Mouse (Mus musculus) left cerebral cortex, adult 11 months (tissue): ENCODE measurements around the gene Washc4.

ENCODE experiments used
- DNase-seq: peaks from one replicate; pipeline ENCODE4 v3.0.0; 2022; ENCODE audit warnings: low spot score

Washc4 gene

GRCm38 (mm10) chr10:83600650-83601049 is 57.1 kb downstream of the Washc4 start:
- no peak for DNase-seq

DNA sequence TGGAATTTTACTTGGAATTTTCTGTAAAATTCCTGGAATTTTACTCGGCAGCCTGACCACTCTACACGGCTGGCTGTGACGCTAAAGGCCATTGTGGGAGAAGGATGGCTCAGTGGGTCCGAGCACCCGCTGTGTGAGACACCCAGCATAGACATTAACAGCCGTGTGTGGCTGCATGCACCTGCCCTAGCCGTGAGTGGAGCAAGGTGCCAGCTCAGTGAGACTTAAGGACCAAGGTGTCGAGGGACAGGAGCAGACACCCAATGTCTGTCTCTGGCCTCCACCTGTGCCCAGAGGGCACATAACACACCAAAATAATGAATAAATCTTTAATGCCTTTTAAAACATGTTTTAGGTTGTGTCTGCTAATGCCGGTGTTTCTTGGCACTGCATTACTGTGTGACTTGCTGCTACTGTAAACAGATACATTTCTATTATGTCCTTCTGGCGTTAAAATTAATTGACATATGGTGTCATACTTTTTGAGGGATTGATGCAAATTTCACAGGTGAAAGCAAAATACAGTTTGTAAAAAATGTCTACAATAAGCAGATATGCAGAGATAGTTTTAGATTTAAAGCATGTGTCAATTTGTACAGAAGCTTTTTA is 60.5 kb downstream of the Washc4 start:
- DNase-seq = no peak

DNA sequence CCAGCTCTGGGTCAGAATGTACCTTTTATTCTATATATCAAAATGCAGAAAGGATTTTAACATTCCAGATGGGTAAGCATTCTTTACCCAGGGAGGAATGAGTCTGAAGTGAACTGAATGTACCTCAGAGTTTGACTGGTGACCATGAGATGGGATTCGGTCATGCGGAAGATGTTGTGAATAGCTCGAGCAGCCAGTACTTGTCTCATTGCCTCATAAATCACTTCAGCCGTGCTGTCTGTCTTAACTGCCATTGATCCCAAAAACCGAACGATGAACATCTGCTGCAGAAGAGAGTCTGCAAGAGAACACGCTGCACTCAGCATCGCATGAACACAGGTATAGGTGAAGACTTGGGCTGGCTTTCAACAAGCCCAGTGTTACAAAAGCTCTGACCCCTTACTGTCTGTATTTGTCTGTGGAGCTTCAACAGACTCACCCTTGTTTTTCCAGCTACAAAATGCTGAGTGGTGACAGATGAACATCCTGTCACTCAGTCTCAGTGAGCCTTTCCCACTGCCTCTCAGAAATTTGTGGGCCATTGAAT is 62.2 kb downstream of the Washc4 start:
- no peak for DNase-seq

DNA sequence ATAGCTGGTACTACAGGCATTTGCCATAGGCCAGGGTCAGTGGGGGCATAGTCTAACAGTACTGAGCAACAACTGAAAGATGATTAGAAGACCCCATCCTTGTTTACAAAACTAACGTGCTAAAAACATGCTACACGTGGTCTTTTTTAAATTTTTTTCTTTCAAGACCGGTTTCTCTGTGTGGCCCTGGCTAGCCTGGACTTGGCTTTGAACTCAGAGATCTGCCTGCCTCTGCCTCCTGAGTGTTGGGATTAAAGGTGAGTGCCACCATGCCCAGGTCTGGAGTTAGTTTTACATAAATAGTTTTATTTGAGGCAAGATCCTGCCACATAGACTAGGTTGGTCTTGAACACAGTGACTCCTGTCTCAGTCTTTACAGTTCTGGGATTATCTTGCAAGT is 63.6 kb downstream of the Washc4 start:
- DNase-seq = no peak

- DNase-seq = no peak
Observed at GRCm38 (mm10) chr10:83608596-83608995, 65.0 kb downstream of the Washc4 start.

DNA sequence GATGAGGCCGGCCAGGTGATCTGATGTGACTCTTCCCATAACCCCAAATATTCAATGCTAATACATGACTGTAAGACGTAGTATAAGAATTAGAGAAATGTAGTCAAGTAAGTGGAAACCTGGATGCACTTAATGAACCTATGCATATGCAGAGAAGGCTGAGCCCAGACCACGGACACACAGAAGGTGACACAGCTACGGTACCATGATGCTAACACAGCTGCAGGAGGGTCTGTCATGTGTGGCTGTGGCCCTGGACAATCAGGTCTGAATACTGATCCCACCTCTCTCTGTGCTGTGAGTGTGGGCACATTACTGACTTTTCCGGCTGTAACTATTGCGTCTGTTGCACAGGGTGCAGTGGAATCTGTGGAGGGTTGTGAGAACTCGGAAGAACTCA is 67.0 kb downstream of the Washc4 start:
- DNase-seq = no peak

DNA sequence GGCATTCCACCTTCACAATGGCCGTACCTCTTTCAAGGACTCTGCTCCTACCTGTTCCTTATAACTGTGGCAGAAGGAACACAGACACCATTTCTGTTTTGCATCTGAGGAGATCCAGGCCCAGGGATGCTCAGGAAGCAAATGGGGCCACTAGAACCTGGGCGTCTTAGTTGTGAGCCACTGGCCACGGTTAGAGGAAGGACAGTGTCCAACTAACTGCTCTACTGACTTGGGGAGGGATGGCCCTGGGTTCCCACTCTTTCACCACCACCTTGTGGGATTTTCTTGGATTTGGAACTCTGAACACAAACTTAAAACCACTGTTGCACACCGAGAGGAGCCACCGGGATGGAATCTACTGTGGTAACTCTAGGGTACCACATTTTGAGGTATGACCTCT is 68.3 kb downstream of the Washc4 start:
- no peak for DNase-seq

DNA sequence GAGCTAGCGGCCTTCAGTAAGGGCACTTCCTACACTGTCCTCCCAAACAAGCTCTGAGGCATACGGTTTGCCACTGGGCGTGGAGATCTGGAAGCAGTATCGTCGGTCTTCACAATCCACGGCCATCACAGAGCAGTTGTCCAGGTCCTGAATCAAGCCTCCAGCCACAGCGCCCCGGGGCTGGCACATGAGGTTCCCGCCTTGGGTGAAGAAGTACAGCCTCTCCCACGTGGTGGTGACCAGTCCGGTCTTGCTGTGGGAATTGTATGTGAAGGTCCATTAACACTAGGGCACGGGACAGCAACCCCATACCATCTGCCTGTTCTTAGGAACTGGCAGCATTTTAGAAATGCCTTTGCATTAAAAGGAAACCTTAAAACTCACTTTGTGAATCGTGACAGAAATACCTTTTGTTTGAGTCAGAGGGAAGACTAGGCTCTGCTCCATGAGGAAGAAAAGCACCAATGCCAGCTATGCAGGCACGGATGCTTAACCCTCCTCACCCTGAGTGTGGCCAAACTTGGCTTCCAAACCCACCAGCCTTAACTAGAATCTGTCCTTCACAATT is 69.2 kb downstream of the Washc4 start:
- no peak for DNase-seq

DNA sequence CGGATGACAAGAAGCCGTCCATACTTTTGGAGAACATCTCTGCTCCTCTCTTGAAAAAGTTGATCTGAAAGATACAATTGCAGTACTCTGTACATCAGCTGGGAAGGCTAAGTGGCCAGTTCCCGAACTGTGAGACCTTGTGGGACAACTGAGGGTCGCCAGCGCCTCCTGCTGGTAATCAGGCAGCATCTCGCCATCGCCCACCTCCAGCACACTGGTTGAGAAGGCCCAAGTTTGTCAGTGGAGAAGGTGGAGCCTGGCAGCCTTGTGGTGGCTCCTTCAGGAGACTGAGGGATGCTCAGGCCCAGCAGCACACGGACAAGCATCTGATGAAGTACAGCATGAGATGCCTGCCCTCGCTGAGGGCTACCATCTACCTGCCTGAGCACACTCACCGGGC is 73.8 kb downstream of the Washc4 start:
- DNase-seq = no peak

DNA sequence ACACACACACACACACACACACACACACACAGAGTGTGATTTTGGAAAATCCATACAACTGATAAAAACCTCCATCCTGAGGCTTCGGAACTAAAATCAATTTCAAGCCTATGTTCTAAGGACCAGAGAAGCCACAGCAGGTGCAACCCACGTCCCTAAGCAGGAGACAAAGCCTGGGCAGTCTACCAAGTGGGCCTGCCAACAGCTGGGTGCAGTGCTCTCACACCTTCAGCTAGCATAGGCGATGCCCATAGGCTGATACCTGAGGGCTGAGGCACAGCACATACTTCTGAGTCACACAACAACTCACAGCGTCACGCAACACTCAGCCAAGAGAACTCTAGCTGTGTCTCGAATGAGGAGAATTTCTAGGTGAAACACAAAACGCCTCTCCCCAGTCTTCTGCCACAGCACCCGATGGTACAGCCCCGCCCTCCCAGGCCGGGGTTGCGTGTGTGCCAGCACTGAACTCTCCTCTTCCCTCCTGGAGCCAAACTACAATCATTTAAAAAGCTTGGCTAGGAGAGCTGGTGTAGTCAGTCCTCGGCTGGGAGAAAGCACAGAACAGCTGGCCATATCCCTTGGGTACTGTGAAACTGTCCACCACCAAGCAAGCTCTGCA is 75.4 kb downstream of the Washc4 start:
- DNase-seq = no peak

DNA sequence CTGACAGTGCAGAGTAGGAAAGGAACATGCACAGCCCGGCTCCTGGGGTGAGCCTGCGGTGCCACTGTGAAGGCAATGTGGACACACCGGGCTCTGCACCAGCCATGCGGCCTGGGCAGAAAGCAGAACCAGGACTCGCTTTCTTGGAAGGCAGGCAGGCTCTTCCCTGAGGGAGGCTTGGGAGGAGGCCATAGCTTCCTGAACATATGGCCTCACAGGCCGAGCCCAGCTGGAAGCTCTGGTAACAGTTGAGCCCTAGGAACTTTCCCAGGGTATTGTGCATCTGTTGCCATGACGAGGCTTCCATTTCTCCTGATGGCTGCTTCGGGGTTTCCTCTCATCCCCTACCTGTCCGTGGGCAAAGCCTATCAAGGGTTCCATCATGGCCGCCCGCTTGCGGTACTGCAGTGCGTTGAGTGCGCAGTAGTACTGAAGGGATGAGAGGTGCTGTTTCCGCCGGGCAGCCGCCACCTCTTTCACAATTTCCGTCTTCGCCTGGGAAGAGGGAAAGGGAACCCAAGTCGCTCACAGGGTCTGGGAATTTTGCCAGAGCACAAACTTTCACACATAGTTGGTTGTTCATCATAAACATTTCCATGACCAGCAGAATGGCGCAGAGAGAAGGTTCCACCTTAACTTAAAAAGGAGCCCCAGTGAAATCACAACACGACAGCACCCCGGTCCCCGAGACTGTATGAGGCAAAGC is 77.0 kb downstream of the Washc4 start:
- no peak for DNase-seq

DNA sequence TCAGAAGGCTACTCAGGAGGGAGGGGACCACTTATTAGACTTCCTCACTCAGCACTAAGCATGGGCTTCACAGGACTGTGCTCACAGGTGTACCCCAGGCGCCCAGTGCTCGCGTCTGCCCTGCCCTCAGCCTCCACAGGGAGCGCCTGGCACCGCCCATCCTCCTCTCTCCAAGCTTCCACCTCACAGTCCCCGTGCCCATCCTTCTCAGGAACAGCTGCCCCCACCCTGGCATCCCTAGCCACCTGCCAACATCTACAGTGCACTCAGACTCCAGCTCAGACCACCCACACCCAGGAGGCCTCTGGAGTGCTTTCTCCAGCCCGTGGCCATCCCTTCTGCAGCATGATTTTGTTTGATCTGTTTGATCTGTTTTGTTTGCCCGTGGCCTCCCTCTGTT is 80.5 kb downstream of the Washc4 start:
- DNase-seq = no peak

GRCm38 (mm10) chr10:83624841-83625240 is 81.3 kb downstream of the Washc4 start:
- no peak for DNase-seq

- no peak for DNase-seq
Observed at GRCm38 (mm10) chr10:83627113-83627687, 83.6 kb downstream of the Washc4 start.

DNA sequence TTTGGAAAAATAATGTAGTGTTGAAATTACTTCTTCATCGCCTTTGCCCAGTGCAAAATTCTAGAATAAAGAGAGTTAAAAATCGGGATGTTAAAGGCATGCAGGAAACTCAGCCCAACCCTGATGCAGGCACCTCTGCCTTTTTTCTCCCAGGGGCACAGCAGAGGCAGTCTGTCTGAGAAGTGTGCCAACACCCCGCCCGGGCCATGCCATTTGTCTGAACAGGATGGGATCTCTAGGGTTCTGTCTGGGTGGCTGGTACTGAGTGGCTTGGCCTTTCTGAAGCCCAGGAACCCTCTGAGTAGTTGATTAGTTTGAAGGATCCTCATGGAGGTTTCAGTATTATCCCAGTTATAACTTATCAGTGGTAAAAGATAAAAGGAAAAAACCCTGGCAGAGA is 84.7 kb downstream of the Washc4 start:
- DNase-seq = no peak

GRCm38 (mm10) chr10:83629190-83629781 is 85.7 kb downstream of the Washc4 start:
- no peak for DNase-seq

DNA sequence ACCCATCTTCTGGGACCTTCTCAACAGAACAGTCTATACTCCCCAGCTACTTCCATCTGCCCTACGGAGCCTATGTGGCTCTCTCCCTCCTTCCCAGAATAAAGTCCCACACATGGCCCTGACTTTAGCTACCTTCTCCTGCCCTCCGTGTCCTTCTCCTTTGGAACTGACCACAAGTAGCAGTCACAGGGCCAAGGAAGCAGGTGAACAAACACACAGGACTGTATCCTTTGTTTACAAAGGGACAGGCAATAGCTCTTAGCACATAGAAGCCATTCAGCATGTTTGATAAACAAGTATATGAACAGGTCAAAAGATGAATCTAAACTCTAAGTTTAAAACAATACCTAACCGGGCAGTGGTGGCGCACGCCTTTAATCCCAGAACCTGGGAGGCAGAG is 86.3 kb downstream of the Washc4 start:
- DNase-seq = no peak

- no peak for DNase-seq
Observed at GRCm38 (mm10) chr10:83630899-83631298, 87.3 kb downstream of the Washc4 start.

DNA sequence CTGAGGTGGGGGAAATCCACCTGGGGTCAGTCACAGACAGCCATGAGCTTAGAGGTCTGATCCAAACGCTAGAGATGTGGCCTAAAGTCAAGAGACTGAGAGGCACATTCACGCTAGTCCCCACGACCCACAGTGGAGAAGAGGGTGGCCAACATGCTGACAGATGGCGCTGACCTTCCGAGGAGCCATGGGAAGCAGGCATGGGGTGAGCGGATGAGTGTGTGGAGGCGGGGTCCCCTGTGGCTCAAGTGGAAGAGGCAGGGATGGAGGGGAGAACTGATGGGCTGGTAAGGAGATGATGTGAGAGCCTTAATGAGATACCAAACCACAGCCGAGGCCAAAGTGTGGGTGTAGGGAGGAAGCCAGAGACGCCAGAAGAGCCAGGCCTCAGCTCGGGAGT is 88.2 kb downstream of the Washc4 start:
- no peak for DNase-seq

DNA sequence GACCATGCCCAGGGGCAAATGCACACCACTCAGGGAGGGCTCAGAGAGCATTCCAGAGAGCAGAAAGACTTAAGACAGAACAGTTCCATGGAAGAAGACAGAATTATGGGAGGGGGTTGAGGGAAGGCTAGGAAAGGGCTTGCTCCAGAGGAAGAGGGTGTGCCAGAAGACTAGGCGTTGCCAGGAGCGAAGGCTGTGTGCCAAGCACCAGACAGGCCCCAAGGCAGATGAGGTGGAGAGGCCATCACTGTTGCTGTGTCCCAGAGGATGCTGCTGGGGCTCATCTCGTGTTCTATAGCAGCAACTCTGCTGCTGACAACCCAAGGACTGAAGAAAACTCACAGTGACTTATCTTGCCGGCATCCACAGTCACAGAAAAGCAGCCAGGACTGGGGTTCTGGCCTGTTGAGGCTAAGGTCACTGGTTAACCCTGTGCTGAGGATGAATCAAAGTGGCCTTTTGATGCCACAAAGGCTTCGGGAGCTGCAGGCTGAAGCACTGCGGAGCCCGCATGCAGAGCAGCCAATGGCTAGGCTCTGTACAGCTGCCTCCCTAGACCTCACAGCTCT is 89.3 kb downstream of the Washc4 start:
- no peak for DNase-seq

DNA sequence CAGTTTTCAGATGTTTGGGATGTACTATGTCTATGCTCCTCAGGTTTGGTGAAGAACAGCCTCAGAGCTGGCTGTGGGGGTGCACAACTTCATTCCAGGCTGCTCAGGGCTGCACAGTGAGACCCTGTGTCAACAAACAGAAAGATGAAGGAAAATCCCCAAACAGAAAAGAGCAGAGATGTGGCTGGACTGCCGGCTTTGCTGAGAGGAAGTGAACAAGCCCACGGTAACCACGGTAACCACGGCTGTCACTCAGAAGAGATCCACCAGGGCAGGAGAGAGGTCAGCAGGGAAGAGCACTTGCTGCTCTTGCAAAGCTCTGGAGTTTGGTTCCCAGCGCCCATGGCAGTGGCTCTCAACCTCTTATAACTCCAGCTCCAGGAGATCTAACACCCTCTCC is 90.9 kb downstream of the Washc4 start:
- no peak for DNase-seq

- no peak for DNase-seq
Observed at GRCm38 (mm10) chr10:83636191-83636590, 92.6 kb downstream of the Washc4 start.
